Mouse (Mus musculus) G1E (cell line): ENCODE results near the gene Fopnl. TPM values are rescaled to one million over a fixed set of nuclear protein-coding genes. Genes with fewer than 3 reads are reported as not detected.

Experiments used
- ATAC-seq: 2 replicates; pipeline ENCODE4 v1.8.0; 2016; ENCODE audit warnings: mild to moderate bottlenecking; ENCODE audit not compliant: insufficient number of reproducible peaks, poor library complexity, low FRiP score, severe bottlenecking; ENCODE audit errors: extremely low read depth
- DNase-seq: peaks from one replicate; pipeline ENCODE4 v3.0.0; 2012; ENCODE audit warnings: low spot score
- H3K27me3 ChIP-seq: 2 replicates; pipeline ENCODE4 v1.6.1; 2012; ENCODE audit warnings: mild to moderate bottlenecking, low read length, inconsistent platforms; ENCODE audit not compliant: insufficient read depth
- H3K36me3 ChIP-seq: replicated peaks from 2 replicates; pipeline ENCODE3; 2012; ENCODE audit warnings: mild to moderate bottlenecking, inconsistent platforms
- H3K4me1 ChIP-seq: 2 replicates; pipeline ENCODE4 v1.6.1; 2012; ENCODE audit warnings: low read depth, low read length, inconsistent platforms, mixed read lengths; ENCODE audit not compliant: insufficient read depth
- H3K4me3 ChIP-seq: 2 replicates; pipeline ENCODE4 v1.5.1; 2012; ENCODE audit warnings: low read depth, mild to moderate bottlenecking, inconsistent platforms, low read length, moderate library complexity, mixed read lengths
- H3K9me3 ChIP-seq: replicated peaks from 2 replicates; pipeline ENCODE4 v1.6.1; 2012; ENCODE audit warnings: inconsistent platforms
- CTCF ChIP-seq: IDR thresholded peaks from 2 replicates; pipeline ENCODE4 v1.5.1; 2012; ENCODE audit warnings: low read depth, low read length, inconsistent platforms, mixed read lengths
- GATA1 ChIP-seq: IDR thresholded peaks from 2 replicates; pipeline ENCODE4 v1.6.1; 2012; ENCODE audit warnings: borderline replicate concordance, low read length, inconsistent platforms, mixed read lengths
- GATA2 ChIP-seq: IDR thresholded peaks from 2 replicates; pipeline ENCODE4 v1.6.1; 2012; ENCODE audit warnings: low read depth, low read length, inconsistent platforms, borderline replicate concordance
- POLR2AphosphoS5 ChIP-seq: IDR thresholded peaks from 2 replicates; pipeline ENCODE4 v1.6.1; 2012; ENCODE audit warnings: low read depth, low read length, inconsistent platforms; ENCODE audit not compliant: insufficient replicate concordance
- TAL1 ChIP-seq: conservative IDR thresholded peaks from 2 replicates; pipeline ENCODE4 v1.6.1; 2012; ENCODE audit warnings: low read depth, low read length, inconsistent platforms, mixed read lengths
- polyA plus RNA-seq: library from polyadenylated mRNA; stranded (reverse); fragments of >175 nt; gene quantifications from 2 replicates; pipeline ENCODE4 v1.2.3, GENCODE M21; 2012
- total RNA-seq, 2 experiments: library from RNA; stranded (forward) in 1 of 2; stranded (reverse) in 1 of 2; fragments of 200-1000 nt in 1 of 2; fragments of >200 nt in 1 of 2; fragmentation: Nextera tagmentation in 1 of 2; gene quantifications; 2 replicates each; pipeline ENCODE4 v1.2.3; 2014 to 2017

Fopnl gene
- total and polyA plus RNA-seq, 3 experiments, result 4.9 to 73.1 (median 59.0) TPM

GRCm38 (mm10) chr16:14253586-14253985 is 63.6 kb downstream of the Fopnl start:
- DNase-seq, result no peak
- no peaks in the 10 kb centered on the region for H3K4me1 ChIP-seq
- TF ChIP-seq TAL1 (no peak), CTCF (no peak), POLR2AphosphoS5 (no peak), GATA2 (no peak), GATA1 (no peak)
- no peaks in the 10 kb centered on the region for H3K9me3 ChIP-seq
- H3K36me3 ChIP-seq, result no peaks in the 10 kb centered on the region
- no peak overlapping the region for H3K4me3 ChIP-seq
- ATAC-seq, result no peak
- H3K27me3 ChIP-seq, result peaks cover 34% of the 10 kb centered on the region

GRCm38 (mm10) chr16:14252877-14253276 is 64.3 kb downstream of the Fopnl start:
- no peak for DNase-seq
- Histone ChIP-seq H3K36me3 (no peaks in the 10 kb centered on the region), H3K4me1 (no peaks in the 10 kb centered on the region), H3K9me3 (no peaks in the 10 kb centered on the region), H3K27me3 (peaks cover 36% of the 10 kb centered on the region), H3K4me3 (no peak overlapping the region)
- TF ChIP-seq CTCF, result no peak
- TF ChIP-seq GATA2, result no peak
- no peak for TF ChIP-seq TAL1
- TF ChIP-seq POLR2AphosphoS5, result no peak
- TF ChIP-seq GATA1, result no peak
- no peak for ATAC-seq

- ATAC-seq (no peak), DNase-seq (no peak)
- TF ChIP-seq TAL1 (no peak), GATA1 (no peak), POLR2AphosphoS5 (no peak), GATA2 (no peak), CTCF (no peak)
These were observed 67.3 kb downstream of the Fopnl start for GRCm38 (mm10) chr16:14249913-14250312.

More at GRCm38 (mm10) chr16:14249913-14250312, 67.3 kb downstream of the Fopnl start:
- H3K4me1 ChIP-seq, result no peaks in the 10 kb centered on the region
- peaks cover 49% of the 10 kb centered on the region for H3K27me3 ChIP-seq
- no peak overlapping the region for H3K4me3 ChIP-seq
- no peaks in the 10 kb centered on the region for H3K9me3 ChIP-seq
- H3K36me3 ChIP-seq, result no peaks in the 10 kb centered on the region

Other genes starting within 250 kb of the Fopnl start
- 53.4 and 85.9 TPM in 2 replicates for gene Nde1, start 154.1 kb downstream of the Fopnl start, total RNA-seq (2014; fragmentation: Nextera tagmentation)
- 57.7 and 58.2 TPM in 2 replicates for gene Nde1, start 154.1 kb downstream of the Fopnl start, total RNA-seq (2017)
- gene Nde1, start 154.1 kb downstream of the Fopnl start, polyA plus RNA-seq, result 51.1 and 54.6 TPM in 2 replicates
- 71.2 and 75.4 TPM in 2 replicates for gene Marf1, start 154.1 kb downstream of the Fopnl start, total RNA-seq (2014; fragmentation: Nextera tagmentation)
- gene Marf1, start 154.1 kb downstream of the Fopnl start, total RNA-seq (2017), result 28.5 and 32.3 TPM in 2 replicates
- gene Marf1, start 154.1 kb downstream of the Fopnl start, polyA plus RNA-seq, result 1.8 and 3.3 TPM in 2 replicates
- gene Myh11, start 26.0 kb downstream of the Fopnl start, total RNA-seq (2014; fragmentation: Nextera tagmentation), result not detected in 2 replicates
- 0.22 TPM in 1 of 2 replicates, not detected in the other for gene Myh11, start 26.0 kb downstream of the Fopnl start, total RNA-seq (2017)
- 0.01 TPM in 1 of 2 replicates, not detected in the other for gene Myh11, start 26.0 kb downstream of the Fopnl start, polyA plus RNA-seq
- gene Abcc1, start 44.2 kb upstream of the Fopnl start, total RNA-seq (2014; fragmentation: Nextera tagmentation), result 49.0 and 69.5 TPM in 2 replicates
- gene Abcc1, start 44.2 kb upstream of the Fopnl start, total RNA-seq (2017), result 32.6 and 36.8 TPM in 2 replicates
- gene Abcc1, start 44.2 kb upstream of the Fopnl start, polyA plus RNA-seq, result 4.0 and 5.1 TPM in 2 replicates
- not detected in 2 replicates for gene A630010A05Rik, start 244.9 kb upstream of the Fopnl start, total RNA-seq (2014; fragmentation: Nextera tagmentation)
- gene A630010A05Rik, start 244.9 kb upstream of the Fopnl start, total RNA-seq (2017), result 0.06 and 0.11 TPM in 2 replicates
- gene A630010A05Rik, start 244.9 kb upstream of the Fopnl start, polyA plus RNA-seq, result not detected in 2 replicates